Mouse (Mus musculus) T-helper 17 cell (primary cell): ENCODE data around the gene Ptprcap.
"Not testable (repeated sequence)": the region's sequence is repeated elsewhere in the genome, so short reads cannot be mapped to it uniquely, and the experiment has no call there.

Source experiments
- in situ Hi-C, 2 experiments: fragments of 300-600 bp; cut with MboI, MseI; formaldehyde crosslinking; loops; 1 replicate in 1 of 2; 2 replicates in 1 of 2; pipeline ENCODE4 v1.15.1; 2025; ENCODE audit warnings: high pct_unique_total_duplicates in 2 of 2

The Ptprcap gene

GRCm38 (mm10) chr19:4153232-4153654 lies at the start of gene Ptprcap:
Ptprcap (plus strand) TSS chr19:4153604.
- in situ Hi-C loops = loop anchor here in 1 of 2 experiments (5.0 kb wide), 1 partner anchor 56 kb away; the partner anchor contains the start of genes Cdk2ap2 and Pitpnm1

DNA sequence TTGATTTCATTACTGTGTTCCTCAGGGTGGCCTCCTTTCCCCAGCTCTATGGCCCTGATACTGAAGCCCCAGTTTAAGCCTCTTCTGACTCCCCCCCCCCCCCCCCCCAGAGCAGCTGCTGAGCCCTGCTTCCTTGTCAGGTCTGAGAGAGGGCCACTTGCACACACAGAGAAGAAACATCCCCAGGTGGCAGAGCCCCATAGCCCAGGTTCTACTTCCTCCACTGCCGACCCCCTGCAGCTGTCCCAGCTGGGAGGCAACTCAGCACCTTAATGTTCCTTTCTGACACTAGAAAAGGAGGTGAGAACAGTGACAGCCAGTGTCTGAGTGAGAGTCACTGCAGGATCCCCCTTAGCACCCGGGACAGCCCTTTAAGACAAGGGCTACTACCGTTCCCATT lies 49.6 kb upstream of the Ptprcap start:
- in situ Hi-C loops = loop anchor here in 1 of 2 experiments (10.0 kb wide), 1 partner anchor 511 kb away; the partner anchor contains the start of gene Lrfn4

DNA sequence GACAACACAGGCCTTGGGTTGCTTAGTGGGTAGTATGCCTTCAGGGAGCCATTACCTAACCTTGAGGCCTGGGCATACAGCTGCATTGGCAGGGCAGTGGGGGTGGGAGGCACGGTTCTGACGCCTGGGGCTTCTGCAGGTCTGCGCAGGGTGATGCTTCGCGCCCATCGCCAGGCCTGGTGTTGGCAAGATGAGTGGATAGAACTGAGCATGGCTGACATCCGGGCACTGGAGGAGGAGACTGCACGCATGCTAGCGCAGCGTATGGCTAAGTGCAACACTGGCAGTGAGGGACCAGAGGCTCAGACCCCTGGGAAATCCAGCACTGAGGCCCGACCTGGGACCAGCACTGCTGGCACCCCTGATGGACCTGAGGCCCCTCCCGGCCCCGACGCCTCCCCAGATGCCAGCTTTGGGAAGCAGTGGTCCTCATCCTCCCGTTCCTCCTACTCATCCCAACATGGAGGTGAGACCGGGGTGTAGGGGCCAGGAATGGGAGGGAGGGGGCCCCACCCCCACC lies 48.7 kb upstream of the Ptprcap start:
- in situ Hi-C loops = loop anchor here in 1 of 2 experiments (10.0 kb wide), 1 partner anchor 510 kb away; the partner anchor contains the start of gene Lrfn4

DNA sequence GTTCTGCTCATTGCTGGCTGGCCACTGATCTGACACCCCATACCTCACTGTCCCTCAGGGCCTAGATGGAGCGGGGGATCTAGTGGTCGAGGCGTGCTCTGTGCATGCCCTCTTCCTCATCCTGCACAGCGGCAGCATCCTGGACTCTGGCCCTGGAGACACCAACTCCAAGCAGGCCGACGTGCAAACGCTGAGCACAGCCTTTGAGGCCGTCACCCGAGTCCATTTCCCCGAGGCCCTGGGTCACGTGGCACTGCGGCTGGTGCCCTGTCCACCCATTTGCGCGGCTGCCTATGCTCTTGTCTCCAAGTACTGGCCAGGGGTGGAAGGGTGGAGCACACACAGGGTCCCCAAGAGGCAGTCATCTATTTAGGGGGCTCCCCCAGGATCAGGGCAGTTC lies 46.8 kb upstream of the Ptprcap start:
- in situ Hi-C loops = loop anchor here in 1 of 2 experiments (10.0 kb wide), 1 partner anchor 508 kb away; the partner anchor contains the start of gene Lrfn4

DNA sequence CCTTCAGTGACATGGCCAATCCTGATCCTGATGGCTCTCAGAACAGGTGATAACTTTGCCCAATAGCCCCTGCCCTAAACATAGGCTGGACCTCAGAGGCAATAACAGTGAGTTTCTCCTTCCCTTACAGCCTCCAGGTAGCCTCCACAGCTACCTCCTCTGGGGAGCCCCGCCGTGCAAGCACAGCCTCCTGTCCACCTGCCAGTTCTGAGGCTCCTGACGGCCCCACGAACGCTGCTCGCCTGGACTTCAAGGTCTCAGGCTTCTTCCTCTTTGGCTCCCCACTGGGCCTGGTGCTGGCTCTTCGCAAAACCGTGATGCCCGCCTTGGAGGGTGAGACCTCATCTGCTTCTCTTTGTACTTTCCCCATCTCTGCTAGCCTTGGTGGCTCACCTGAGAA lies 44.9 kb upstream of the Ptprcap start:
- in situ Hi-C loops = loop anchor here in 1 of 2 experiments (10.0 kb wide), 1 partner anchor 506 kb away; the partner anchor contains the start of gene Lrfn4

DNA sequence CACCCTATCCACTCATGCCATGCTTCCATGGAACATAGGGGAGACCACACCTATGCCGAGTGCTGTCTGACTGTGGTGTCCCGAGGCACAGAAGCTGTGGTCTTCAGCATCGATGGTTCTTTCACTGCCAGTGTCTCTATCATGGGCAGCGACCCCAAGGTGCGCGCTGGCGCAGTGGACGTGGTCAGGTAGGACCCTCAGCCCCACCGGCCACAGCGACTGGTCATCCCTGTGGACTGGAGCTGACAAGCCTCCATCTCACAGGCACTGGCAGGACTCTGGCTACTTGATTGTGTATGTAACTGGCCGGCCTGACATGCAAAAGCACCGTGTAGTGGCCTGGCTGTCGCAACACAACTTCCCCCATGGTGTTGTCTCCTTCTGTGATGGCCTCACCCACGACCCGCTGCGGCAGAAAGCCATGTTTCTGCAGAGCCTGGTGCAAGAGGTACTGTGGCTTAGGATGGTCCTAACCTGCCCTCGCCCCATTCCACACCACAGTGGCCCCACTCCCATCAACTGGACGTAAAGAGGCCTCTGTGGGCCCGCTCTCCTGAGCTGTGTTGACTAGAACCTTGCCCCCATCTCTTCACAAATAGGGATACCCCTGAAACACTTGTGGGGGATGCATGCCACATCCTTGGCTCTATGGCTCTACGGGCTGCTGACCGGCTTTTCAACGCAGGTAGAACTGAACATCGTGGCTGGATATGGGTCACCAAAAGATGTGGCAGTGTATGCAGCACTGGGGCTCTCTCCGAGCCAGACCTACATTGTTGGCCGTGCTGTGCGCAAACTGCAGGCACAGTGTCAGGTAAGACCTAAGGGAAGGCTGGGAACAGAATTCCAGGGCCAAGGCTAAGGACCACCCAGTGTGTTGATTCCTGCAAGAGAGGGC lies 41.1 kb upstream of the Ptprcap start:
- in situ Hi-C loops = loop anchor here in 1 of 2 experiments (10.0 kb wide), 1 partner anchor 392 kb away; no protein-coding TSS in a partner anchor

- in situ Hi-C loops = loop anchor here in 1 of 2 experiments (10.0 kb wide), 1 partner anchor 392 kb away; no protein-coding TSS in a partner anchor
These were observed 40.1 kb upstream of the Ptprcap start for GRCm38 (mm10) chr19:4113186-4113805.

DNA sequence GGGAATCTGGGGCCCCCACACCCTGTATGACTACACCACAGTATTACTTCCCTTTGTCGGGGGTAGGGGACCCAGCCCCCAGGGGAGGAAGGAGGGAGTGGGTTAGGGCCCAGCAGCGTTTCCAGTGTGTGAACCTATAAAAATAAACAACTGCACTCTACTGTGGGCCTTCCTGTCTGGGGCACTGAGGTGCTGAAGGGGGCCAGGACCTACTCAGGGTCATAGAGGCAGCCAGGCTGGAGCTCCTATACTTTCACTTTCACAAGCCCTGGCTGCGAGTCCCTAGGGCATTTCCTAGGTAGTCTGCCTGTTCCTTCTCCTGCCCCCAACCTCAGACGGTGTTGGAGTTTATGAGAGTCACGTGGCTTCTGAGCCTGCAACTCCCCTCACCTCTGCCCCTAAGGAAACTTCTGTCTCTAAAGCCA lies 39.6 kb upstream of the Ptprcap start:
- in situ Hi-C loops = loop anchor here in 1 of 2 experiments (10.0 kb wide), 1 partner anchor 391 kb away; no protein-coding TSS in a partner anchor

- in situ Hi-C loops = loop anchor here in 1 of 2 experiments (10.0 kb wide), 1 partner anchor 390 kb away; no protein-coding TSS in a partner anchor
These were observed 38.9 kb upstream of the Ptprcap start for GRCm38 (mm10) chr19:4114551-4114950.

DNA sequence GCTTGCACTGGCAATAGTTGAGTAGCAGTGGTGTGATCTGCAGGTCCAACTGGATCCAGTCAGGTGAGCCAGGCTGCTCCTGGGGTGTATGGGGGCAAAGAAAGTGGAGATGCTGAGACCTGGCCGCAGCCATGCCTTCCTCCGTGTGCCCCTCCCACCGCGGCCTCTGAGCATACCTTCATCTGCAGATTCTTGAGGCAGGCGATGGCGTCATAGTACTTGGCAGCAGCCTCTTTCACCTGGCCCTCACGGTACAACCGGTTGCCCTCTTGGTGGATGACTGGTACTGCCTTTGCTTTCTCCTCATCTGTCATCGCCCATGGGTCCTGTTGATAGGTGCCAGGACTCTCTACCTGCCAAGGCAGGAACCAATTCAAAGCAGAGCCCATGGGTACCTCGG lies 38.3 kb upstream of the Ptprcap start:
- in situ Hi-C loops = loop anchor here in 1 of 2 experiments (10.0 kb wide), 1 partner anchor 390 kb away; no protein-coding TSS in a partner anchor

- in situ Hi-C loops = loop anchor here in 1 of 2 experiments (10.0 kb wide), 1 partner anchor 389 kb away; no protein-coding TSS in a partner anchor
These were observed 37.6 kb upstream of the Ptprcap start for GRCm38 (mm10) chr19:4115816-4116215.

- in situ Hi-C loops = loop anchor here in 1 of 2 experiments (10.0 kb wide), 1 partner anchor 388 kb away; no protein-coding TSS in a partner anchor
These were observed 36.4 kb upstream of the Ptprcap start for GRCm38 (mm10) chr19:4117006-4117405.

GRCm38 (mm10) chr19:4118350-4118749 lies 35.1 kb upstream of the Ptprcap start:
- in situ Hi-C loops = loop anchor here in 1 of 2 experiments (10.0 kb wide), 1 partner anchor 386 kb away; no protein-coding TSS in a partner anchor

- in situ Hi-C loops = loop anchor here in 1 of 2 experiments (10.0 kb wide), 1 partner anchor 385 kb away; no protein-coding TSS in a partner anchor
These were observed 33.5 kb upstream of the Ptprcap start for GRCm38 (mm10) chr19:4119716-4120487.

GRCm38 (mm10) chr19:4120496-4120895 lies 32.9 kb upstream of the Ptprcap start:
- in situ Hi-C loops = no loop called here

DNA sequence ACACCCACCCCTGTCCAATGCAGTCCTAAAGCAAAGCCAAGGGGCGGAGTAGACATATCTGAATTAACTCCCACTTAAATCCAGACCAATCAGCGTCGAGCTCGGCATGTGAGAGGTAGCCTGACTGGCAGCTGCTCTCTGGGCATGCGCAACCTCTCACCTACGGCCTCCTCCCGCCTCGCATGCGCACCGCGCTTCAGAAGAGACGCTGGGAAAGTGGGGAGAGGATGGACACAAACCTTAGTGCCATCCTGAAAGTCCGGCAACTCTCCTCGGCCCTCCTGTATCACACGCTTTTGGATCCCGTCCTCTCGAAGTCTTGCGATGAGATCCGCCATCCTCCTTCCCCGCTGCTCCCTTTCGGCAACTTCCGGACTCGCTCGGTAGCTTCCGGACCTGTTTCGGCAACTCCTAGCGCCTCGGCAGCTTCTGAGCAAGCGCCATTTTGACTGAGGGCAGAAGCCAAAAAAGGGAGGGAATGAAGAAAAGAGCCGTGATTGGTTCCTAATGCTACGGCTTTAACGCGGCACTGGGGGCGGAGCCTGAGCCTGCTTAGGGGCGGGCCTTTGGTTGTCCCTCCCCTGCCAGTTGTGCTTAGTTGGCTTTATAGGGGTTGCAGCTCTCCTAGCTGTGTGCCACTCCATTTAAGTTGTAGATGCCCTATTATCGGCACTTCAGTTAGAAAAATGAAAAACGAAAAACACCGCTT lies 32.2 kb upstream of the Ptprcap start:
- in situ Hi-C loops = no loop called here

GRCm38 (mm10) chr19:4121896-4122295 lies 31.5 kb upstream of the Ptprcap start:
- in situ Hi-C loops = not testable (repeated sequence)

DNA sequence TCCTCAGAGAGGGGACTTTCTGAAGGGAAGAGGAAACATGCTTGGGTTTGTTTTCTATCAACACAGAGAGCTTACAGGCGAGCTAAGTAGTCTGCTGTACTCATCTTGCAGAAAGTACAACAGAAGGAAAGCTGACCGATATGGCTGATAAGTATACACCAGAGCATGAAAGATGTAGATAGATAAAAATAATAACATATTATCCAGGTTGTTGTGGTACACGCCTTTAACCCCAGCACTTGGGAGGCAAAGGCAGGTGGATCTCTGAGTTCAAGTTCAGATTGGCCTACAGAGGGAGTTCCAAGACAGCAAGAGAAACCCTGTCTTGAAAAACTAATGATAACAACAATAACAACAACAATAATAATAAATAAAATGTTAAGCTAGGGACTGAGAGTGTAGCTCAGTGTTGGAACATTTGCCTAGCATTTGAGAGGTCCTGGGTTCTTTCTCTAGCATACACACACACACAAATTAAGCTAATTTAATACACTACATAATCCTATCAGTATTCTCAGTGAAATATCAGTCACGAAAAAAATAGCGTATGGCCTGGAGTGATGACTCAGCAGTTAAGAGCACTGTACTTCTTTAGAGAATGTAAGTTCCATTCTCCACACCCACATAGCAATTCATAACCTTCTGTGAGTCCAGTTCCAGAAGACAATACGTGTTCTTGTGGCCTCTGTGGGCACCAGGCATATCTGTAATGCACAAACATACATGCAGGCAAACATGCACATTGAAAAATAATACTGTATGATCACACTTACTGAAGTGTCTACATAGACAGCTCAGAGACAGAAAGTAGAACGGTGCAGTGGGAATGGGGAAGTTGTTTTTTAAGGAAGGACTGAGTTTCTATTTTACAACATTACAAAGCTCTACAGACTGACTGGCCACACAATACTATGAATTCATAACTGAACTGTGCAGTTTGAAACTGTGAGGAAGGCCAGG lies 30.7 kb upstream of the Ptprcap start:
- in situ Hi-C loops = no loop called here
